Mouse (Mus musculus): ENCODE results near the gene Apobec1.

GRCm38 (mm10) chr6:122599054-122599737 is 3.0 kb downstream of the Apobec1 start:
- TF ChIP-seq CTCF (IDR thresholded peaks at IDR 0.05; ENCODE audit: insufficient read depth, low read depth, low read length) (no peak), POLR2A (IDR thresholded peaks at IDR 0.05; ENCODE audit: insufficient read depth, low read depth, low read length) (no peak)
